Mouse (Mus musculus): ENCODE measurements around the gene Gm14406. TPM values are rescaled to one million over a fixed set of nuclear protein-coding genes. Genes with fewer than 3 reads are reported as not detected.

Gm14406 gene
- polyA plus RNA-seq, 1 experiment from 2014 or later, result not detected

Other genes with a start within 250 kb of the Gm14406 start
- gene Gm14418, start 179.9 kb downstream of the Gm14406 start, polyA plus RNA-seq (2015; fragmentation: Nextera tagmentation; extraction: Ambion mirVana), result 5.4 and 6.3 TPM in 2 replicates
- gene Zfp970, start 113.5 kb downstream of the Gm14406 start, polyA plus RNA-seq (2015; fragmentation: Nextera tagmentation; extraction: Ambion mirVana), result 10.6 and 11.9 TPM in 2 replicates
- 3.8 and 6.0 TPM in 2 replicates for gene Gm14403, start 80.0 kb downstream of the Gm14406 start, polyA plus RNA-seq (2015; fragmentation: Nextera tagmentation; extraction: Ambion mirVana)
- gene Gm14322, start 181.1 kb upstream of the Gm14406 start, polyA plus RNA-seq (2015; fragmentation: Nextera tagmentation; extraction: Ambion mirVana), result 5.4 and 7.2 TPM in 2 replicates